In the genomic region with DNA sequence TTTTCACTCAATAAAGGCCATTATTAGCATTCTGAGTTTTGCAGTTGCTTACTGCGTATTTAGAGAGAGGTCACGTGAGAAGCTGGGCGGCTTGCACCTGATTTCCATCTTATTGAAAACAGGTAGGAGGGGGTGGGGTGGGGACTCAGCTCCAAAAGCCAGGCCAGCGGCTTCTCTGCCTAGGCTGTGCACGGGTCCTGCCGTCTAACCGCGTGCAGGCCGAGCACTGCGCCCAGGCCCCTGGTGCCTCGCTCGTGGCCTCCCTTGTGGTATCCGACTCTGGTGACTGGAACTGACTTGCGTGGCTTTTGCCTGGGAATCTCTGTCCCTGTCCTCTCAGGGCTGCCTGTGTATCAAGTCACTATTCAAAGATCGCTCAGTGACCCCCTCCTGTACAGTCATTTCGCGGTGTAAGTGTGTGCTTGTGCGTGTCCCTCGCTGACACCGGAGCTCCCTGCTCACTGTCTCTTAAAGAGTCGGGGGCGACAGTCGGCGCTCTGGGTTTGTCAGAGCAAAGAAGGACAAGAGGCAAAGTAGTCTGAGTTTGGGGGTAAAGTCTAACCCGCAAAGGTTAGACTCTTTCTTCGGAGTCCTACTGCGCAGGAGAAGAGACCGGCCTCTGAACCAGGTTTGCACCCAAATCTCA, we compare ENCODE assay signal across 8 mouse cellular contexts. TPM values are rescaled to one million over a fixed set of nuclear protein-coding genes. Genes with fewer than 3 reads are reported as not detected.
DNase-seq lines count a peak whose midpoint lies in the region; ATAC-seq and TF ChIP-seq lines count a peak whose summit lies in the region.

No protein-coding gene starts in this region.

- TF ChIP-seq POLR2A in testis, adult 2 months (IDR thresholded peaks at IDR 0.05; ENCODE audit: control insufficient read depth, low read depth, low read length), result no peak
- TF ChIP-seq POLR2A in liver, adult 2 months (IDR thresholded peaks at IDR 0.05; ENCODE audit: extremely low read depth, insufficient read depth, low read length), result no peak

- no peaks in the 10 kb centered on the region for H3K9me3 ChIP-seq in forebrain, embryonic 12.5 days
- H3K9me3 ChIP-seq in intestine, embryonic 14.5 days (ENCODE audit: control insufficient read depth, low read length), result no peaks in the 10 kb centered on the region

- no peak for TF ChIP-seq CTCF in testis, adult 2 months (IDR thresholded peaks at IDR 0.05; ENCODE audit: control insufficient read depth, insufficient read depth, insufficient replicate concordance, low read depth, low read length)
- no peak for TF ChIP-seq CTCF in liver, adult 2 months (IDR thresholded peaks at IDR 0.05; ENCODE audit: low read depth, low read length)

- no peak for DNase-seq in testis, postnatal 14 days (ENCODE audit: low spot score)
- DNase-seq in brain, adult 2 months (ENCODE audit: low read depth, low spot score), result peak; percentile 83
- peak; percentile 84 for DNase-seq in intestine, embryonic 14.5 days (ENCODE audit: low spot score)
- DNase-seq in liver, adult 2 months (ENCODE audit: extremely low read depth, low read depth, low spot score), result peak; percentile 55
- DNase-seq in adipocyte (ENCODE audit: low spot score), result no peak

- WGBS in forebrain, embryonic 12.5 days, result under 1% methylated on average over 28 of the region's 28 CpGs
- WGBS in intestine, embryonic 14.5 days, result 3% methylated on average over 28 of the region's 28 CpGs
- WGBS in liver, adult 2 months, result 12% methylated on average over 28 of the region's 28 CpGs

- peak overlapping the region; percentile 69 for H3K27ac ChIP-seq in testis, adult 2 months (ENCODE audit: control insufficient read depth, insufficient read depth, low read depth, low read length)
- H3K27ac ChIP-seq in forebrain, embryonic 12.5 days, result peak overlapping the region; percentile 77; the same call in 1 of the 2 replicates
- peak overlapping the region; percentile 67 for H3K27ac ChIP-seq in intestine, embryonic 14.5 days (ENCODE audit: low read depth)
- H3K27ac ChIP-seq in liver, adult 2 months (replicated peaks; ENCODE audit: insufficient read depth, low read depth, low read length), result peak overlapping the region; percentile 79

- peak overlapping the region; percentile 81 for H3K4me2 ChIP-seq in forebrain, embryonic 12.5 days
- H3K4me2 ChIP-seq in intestine, embryonic 14.5 days (ENCODE audit: low read length), result peak overlapping the region; percentile 83

- no peaks in the 10 kb centered on the region for H3K36me3 ChIP-seq in testis, adult 2 months (ENCODE audit: control insufficient read depth, insufficient read depth, low read length)
- H3K36me3 ChIP-seq in forebrain, embryonic 12.5 days (replicated peaks), result no peaks in the 10 kb centered on the region
- no peaks in the 10 kb centered on the region for H3K36me3 ChIP-seq in intestine, embryonic 14.5 days (ENCODE audit: control insufficient read depth, insufficient read depth, low read length)
- no peaks in the 10 kb centered on the region for H3K36me3 ChIP-seq in liver, adult 2 months (ENCODE audit: control insufficient read depth, insufficient read depth, low read length)

- ATAC-seq in forebrain, embryonic 12.5 days (ENCODE audit: low FRiP score), result no peak
- peak; percentile 28 for ATAC-seq in intestine, embryonic 14.5 days (replicated peaks; ENCODE audit: low FRiP score, low TSS enrichment, low read depth)
- peak; percentile 11; the same call in 1 of the 2 replicates for ATAC-seq in monocyte, adult 5-6 weeks (replicated peaks; ENCODE audit: insufficient number of reproducible peaks, low FRiP score, low TSS enrichment, poor library complexity, severe bottlenecking)

- peak overlapping the region; percentile 91 for H3K4me3 ChIP-seq in testis, adult 2 months (ENCODE audit: control insufficient read depth, low read depth, low read length)
- H3K4me3 ChIP-seq in forebrain, embryonic 12.5 days (replicated peaks), result peak overlapping the region; percentile 62
- H3K4me3 ChIP-seq in intestine, embryonic 14.5 days (ENCODE audit: low read depth, low read length), result peak overlapping the region; percentile 62
- peak overlapping the region; percentile 76 for H3K4me3 ChIP-seq in liver, adult 2 months (ENCODE audit: insufficient read depth, low read depth, low read length)

- peaks cover 8% of the 10 kb centered on the region for H3K4me1 ChIP-seq in testis, adult 2 months (ENCODE audit: control insufficient read depth, insufficient read depth, low read length)
- peaks cover 34% of the 10 kb centered on the region for H3K4me1 ChIP-seq in forebrain, embryonic 12.5 days
- H3K4me1 ChIP-seq in intestine, embryonic 14.5 days (replicated peaks; ENCODE audit: control insufficient read depth, insufficient read depth, low read length), result peaks cover 7% of the 10 kb centered on the region
- peaks cover 3% of the 10 kb centered on the region for H3K4me1 ChIP-seq in liver, adult 2 months (ENCODE audit: control insufficient read depth, insufficient read depth, low read length)

- no peaks in the 10 kb centered on the region for H3K79me2 ChIP-seq in liver, adult 2 months (ENCODE audit: control insufficient read depth, insufficient read depth, low read length)

- peak overlapping the region; percentile 69 for H3K9ac ChIP-seq in forebrain, embryonic 12.5 days
- H3K9ac ChIP-seq in intestine, embryonic 14.5 days (ENCODE audit: low read length), result peak overlapping the region; percentile 59
- peak overlapping the region; percentile 84 for H3K9ac ChIP-seq in liver, adult 2 months (ENCODE audit: low read depth, low read length)

- H3K27me3 ChIP-seq in testis, adult 2 months (ENCODE audit: control insufficient read depth, insufficient read depth, low read length), result no peaks in the 10 kb centered on the region
- peaks cover 56% of the 10 kb centered on the region for H3K27me3 ChIP-seq in forebrain, embryonic 12.5 days
- peaks cover 37% of the 10 kb centered on the region for H3K27me3 ChIP-seq in intestine, embryonic 14.5 days (replicated peaks; ENCODE audit: control insufficient read depth, insufficient read depth, low read length)
- H3K27me3 ChIP-seq in liver, adult 2 months (ENCODE audit: control insufficient read depth, insufficient read depth, low read length), result peaks cover 8% of the 10 kb centered on the region; the same call in 1 of the 2 replicates

RNA-seq across cellular contexts. Expression of a gene that starts 16.7 kb away (rescaled TPM):
- polyA plus RNA-seq in testis, adult 2 months (2012; rRNA removed), result 1.2 and 1.6 TPM in 2 replicates
- 0.61 and 0.88 TPM in 2 replicates for polyA plus RNA-seq in forebrain, embryonic 12.5 days (2016; fragmentation: Nextera tagmentation; extraction: Ambion mirVana)
- not detected in 2 replicates for polyA plus RNA-seq in intestine, embryonic 14.5 days (2014; fragmentation: Nextera tagmentation; extraction: Ambion mirVana)
- not detected in 2 replicates for total RNA-seq in liver, adult 2 months (2014; rRNA removed)
- polyA plus RNA-seq in liver, adult 2 months (2012; rRNA removed), result not detected in 2 replicates
- total RNA-seq in monocyte, adult 5-6 weeks (2017), result not detected in 3 replicates

Comparison
In these comparisons a context has a peak if more than half of its experiments do, and no peak if none do; other contexts are left out.
1. DNase-seq: peak in brain, adult 2 months (single experiment), intestine, embryonic 14.5 days (single experiment) and liver, adult 2 months (single experiment); none in testis, postnatal 14 days (single experiment) and adipocyte (single experiment).
2. Peak in every context shown above with its lines, with median percentiles within 50 percentile points of each other: H3K27ac ChIP-seq, H3K4me3 ChIP-seq and H3K9ac ChIP-seq.